ENCODE assay signal across 19 mouse cellular contexts in genomic region chr9:59288058-59288457, GRCm38 (mm10). TPM values are rescaled to one million over a fixed set of nuclear protein-coding genes. Genes with fewer than 3 reads are reported as not detected.
A peak's percentile ranks its signal among the peaks of the same experiment; 100 is the strongest.
DNase-seq lines count a peak whose midpoint lies in the region; ATAC-seq lines count a peak whose summit lies in the region.
"Had no signal": no experiment of that assay in that cellular context is flagged by ENCODE, and none has a peak within 500 bp of the region (broad histone marks: within the 10 kb centered on the region; RNA-seq: fewer than 3 reads in every experiment).

No protein-coding gene starts in this region.

- H3K4me2 ChIP-seq in liver, embryonic 13.5 days: peak overlapping the region; percentile 44; the same call in 1 of the 2 replicates
- H3K4me2 ChIP-seq in liver, embryonic 11.5 days: no peak overlapping the region
- no peak overlapping the region for H3K4me2 ChIP-seq in embryonic facial prominence, embryonic 12.5 days (replicated peaks)
- H3K4me2 ChIP-seq: forebrain, embryonic 13.5 days; intestine, embryonic 15.5 days; lung, embryonic 15.5 days; midbrain, embryonic 11.5 days; neural tube, embryonic 15.5 days had no signal

- H3K9ac ChIP-seq in liver, embryonic 13.5 days: no peak overlapping the region
- no peak overlapping the region for H3K9ac ChIP-seq in liver, embryonic 11.5 days (ENCODE audit: low read depth, low read length)
- H3K9ac ChIP-seq in embryonic facial prominence, embryonic 12.5 days: no peak overlapping the region
- H3K9ac ChIP-seq: forebrain, embryonic 13.5 days; intestine, embryonic 15.5 days; lung, embryonic 15.5 days; neural tube, embryonic 15.5 days had no signal

- H3K4me1 ChIP-seq in liver, embryonic 13.5 days (replicated peaks): peaks cover 72% of the 10 kb centered on the region
- H3K4me1 ChIP-seq in liver, embryonic 11.5 days (replicated peaks; ENCODE audit: control insufficient read depth, insufficient read depth, low read length): peaks cover 40% of the 10 kb centered on the region
- H3K4me1 ChIP-seq in embryonic facial prominence, embryonic 12.5 days: peaks cover 38% of the 10 kb centered on the region
- H3K4me1 ChIP-seq in limb, embryonic 10.5 days: peaks cover 57% of the 10 kb centered on the region

- no peaks in the 10 kb centered on the region for H3K27me3 ChIP-seq in liver, embryonic 13.5 days
- no peaks in the 10 kb centered on the region for H3K27me3 ChIP-seq in liver, embryonic 11.5 days (replicated peaks; ENCODE audit: control insufficient read depth, insufficient read depth, low read length)
- H3K27me3 ChIP-seq in embryonic facial prominence, embryonic 12.5 days: no peaks in the 10 kb centered on the region
- H3K27me3 ChIP-seq in limb, embryonic 10.5 days (ENCODE audit: low read depth, poor library complexity, severe bottlenecking): no peaks in the 10 kb centered on the region
- H3K27me3 ChIP-seq: forebrain, embryonic 13.5 days; intestine, embryonic 15.5 days; lung, embryonic 15.5 days; neural tube, embryonic 15.5 days had no signal

- H3K4me3 ChIP-seq in liver, embryonic 13.5 days (replicated peaks): no peak overlapping the region
- H3K4me3 ChIP-seq in liver, embryonic 11.5 days (ENCODE audit: low read depth, low read length): no peak overlapping the region
- no peak overlapping the region for H3K4me3 ChIP-seq in embryonic facial prominence, embryonic 12.5 days
- no peak overlapping the region for H3K4me3 ChIP-seq in limb, embryonic 10.5 days
- H3K4me3 ChIP-seq: forebrain, embryonic 13.5 days; intestine, embryonic 15.5 days; lung, embryonic 15.5 days; neural tube, embryonic 15.5 days had no signal

- H3K36me3 ChIP-seq in liver, embryonic 13.5 days: no peaks in the 10 kb centered on the region
- H3K36me3 ChIP-seq in liver, embryonic 11.5 days (ENCODE audit: control insufficient read depth, insufficient read depth, low read length): no peaks in the 10 kb centered on the region
- no peaks in the 10 kb centered on the region for H3K36me3 ChIP-seq in embryonic facial prominence, embryonic 12.5 days
- 0 out of 2 replicates have a peak, but pooled peaks cover 2% of the 10 kb centered on the region for H3K36me3 ChIP-seq in limb, embryonic 10.5 days
- H3K36me3 ChIP-seq: intestine, embryonic 15.5 days; lung, embryonic 15.5 days; neural tube, embryonic 15.5 days had no signal

- peak overlapping the region; percentile 52 for H3K27ac ChIP-seq in liver, embryonic 13.5 days
- no peak overlapping the region for H3K27ac ChIP-seq in liver, embryonic 11.5 days (ENCODE audit: low read depth, low read length)
- H3K27ac ChIP-seq in embryonic facial prominence, embryonic 12.5 days: peak overlapping the region; percentile 95
- peak overlapping the region; percentile 96 for H3K27ac ChIP-seq in limb, embryonic 10.5 days
- H3K27ac ChIP-seq: forebrain, embryonic 13.5 days; intestine, embryonic 15.5 days; lung, embryonic 15.5 days; neural tube, embryonic 15.5 days had no signal

- ATAC-seq in liver, embryonic 13.5 days (ENCODE audit: low read depth): no peak
- no peak for ATAC-seq in liver, embryonic 11.5 days (replicated peaks; ENCODE audit: low FRiP score)
- no peak for ATAC-seq in embryonic facial prominence, embryonic 12.5 days (ENCODE audit: insufficient number of reproducible peaks, insufficient read depth, low FRiP score, low TSS enrichment)
- ATAC-seq in megakaryocyte, adult 5-6 weeks (ENCODE audit: poor library complexity, severe bottlenecking): peak; percentile 31
- ATAC-seq: forebrain, embryonic 13.5 days; intestine, embryonic 15.5 days had no signal

- no peaks in the 10 kb centered on the region for H3K9me3 ChIP-seq in liver, embryonic 13.5 days (replicated peaks)
- H3K9me3 ChIP-seq in liver, embryonic 11.5 days (ENCODE audit: control insufficient read depth, low read length): no peaks in the 10 kb centered on the region
- H3K9me3 ChIP-seq in embryonic facial prominence, embryonic 12.5 days: no peaks in the 10 kb centered on the region
- no peaks in the 10 kb centered on the region for H3K9me3 ChIP-seq in limb, embryonic 10.5 days (replicated peaks)
- H3K9me3 ChIP-seq: forebrain, embryonic 13.5 days; intestine, embryonic 15.5 days; lung, embryonic 15.5 days; neural tube, embryonic 15.5 days had no signal

- WGBS in liver, embryonic 13.5 days (ENCODE audit: insufficient replicate concordance): 62% methylated on average over 5 of the region's 5 CpGs
- 63% methylated on average over 5 of the region's 5 CpGs for WGBS in liver, embryonic 11.5 days
- WGBS in embryonic facial prominence, embryonic 12.5 days: 59% methylated on average over 5 of the region's 5 CpGs
- WGBS in limb, embryonic 10.5 days: 69% methylated on average over 5 of the region's 5 CpGs

- no peak for DNase-seq in liver, embryonic 13.5 days
- DNase-seq in liver, embryonic 11.5 days (ENCODE audit: low spot score): no peak
- DNase-seq in limb, embryonic 10.5 days (ENCODE audit: low spot score): peak; percentile 34
- DNase-seq in cerebellum, postnatal 10 days: no peak
- no peak for DNase-seq in retina, postnatal 1 day
- DNase-seq: adrenal gland, postnatal 10 days; cerebellum, adult 8-10 months; heart, postnatal 4 days; kidney, postnatal 14 days; layer of hippocampus, adult 9-11 months; spleen, adult 18-20 months; thymus, postnatal 25 days had no signal

RNA-seq across cellular contexts. Expression of gene Adpgk, which starts 3.3 kb away (rescaled TPM):
- 16.6 and 19.6 TPM in 2 replicates for polyA plus RNA-seq in liver, embryonic 13.5 days (2015; fragmentation: Nextera tagmentation; extraction: Ambion mirVana)
- polyA plus RNA-seq in liver, embryonic 11.5 days (2014; fragmentation: Nextera tagmentation; extraction: Ambion mirVana): 43.9 and 45.4 TPM in 2 replicates
- polyA plus RNA-seq in embryonic facial prominence, embryonic 12.5 days (2016; fragmentation: Nextera tagmentation; extraction: Ambion mirVana): 42.5 and 45.8 TPM in 2 replicates
- 45.8 and 46.9 TPM in 2 replicates for polyA plus RNA-seq in limb, embryonic 10.5 days (2016; fragmentation: Nextera tagmentation; extraction: Ambion mirVana)
- total RNA-seq in megakaryocyte, adult 5-6 weeks (2015): 199 and 247 TPM in 2 replicates
- total RNA-seq in megakaryocyte, adult 5-6 weeks (2017): 176 and 232 TPM in 2 replicates
